Mouse (Mus musculus): ENCODE data around the gene Hoxc6. TPM values are rescaled to one million over a fixed set of nuclear protein-coding genes. Genes with fewer than 3 reads are reported as not detected.

Gene Hoxc6
- polyA plus RNA-seq, 1 experiment, result not detected

DNA sequence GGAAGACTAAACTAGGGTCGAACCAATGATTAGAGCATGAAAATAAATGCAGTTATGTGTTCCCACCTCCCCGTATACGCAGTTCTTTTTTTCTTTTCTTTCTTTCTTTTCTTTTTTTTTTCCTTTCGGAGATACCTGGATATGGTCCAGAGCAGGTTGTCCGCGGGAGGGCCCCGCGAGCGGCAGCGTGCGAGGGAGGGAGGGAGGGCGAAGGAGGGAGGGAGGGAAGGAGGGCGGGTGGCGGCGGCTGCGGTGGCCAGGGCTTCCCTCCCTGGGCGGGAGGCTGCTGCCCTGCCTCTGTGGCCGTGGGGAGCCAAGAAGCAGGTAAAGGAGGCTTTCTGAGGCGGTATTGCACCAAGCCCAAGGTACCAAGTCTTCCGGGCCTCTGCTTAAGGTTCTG lies 21.9 kb upstream of the Hoxc6 start, which contains the start of gene Hoxc9:
Hoxc9 (plus strand) TSS at position 269 of the 400 bp plus-strand sequence.
- TF ChIP-seq POLR2A (IDR thresholded peaks at IDR 0.05; ENCODE audit: low read depth, low read length) (no peak), CTCF (IDR thresholded peaks at IDR 0.05; ENCODE audit: extremely low read depth, insufficient read depth, insufficient read length, insufficient replicate concordance) (no peak)
- Histone ChIP-seq H3K36me3 (ENCODE audit: control insufficient read depth, insufficient read depth, low read length) (no peaks in the 10 kb centered on the region), H3K27me3 (ENCODE audit: control insufficient read depth, insufficient read depth, low read length) (peaks cover 46% of the 10 kb centered on the region), H3K27ac (ENCODE audit: insufficient read depth, low read length) (no peak within 1 kb of the TSS), H3K4me3 (ENCODE audit: extremely low read depth, insufficient read depth, insufficient read length) (peak within 1 kb of the TSS; percentile 42), H3K4me1 (ENCODE audit: control insufficient read depth, insufficient read depth, insufficient read length) (peaks cover 9% of the 10 kb centered on the region; the same call in 1 of the 2 replicates)
- no peak for DNase-seq (ENCODE audit: low read depth in 1 of 2, low spot score in 2 of 2)
- 3% methylated on average over 19 of the region's 20 CpGs for WGBS

DNA sequence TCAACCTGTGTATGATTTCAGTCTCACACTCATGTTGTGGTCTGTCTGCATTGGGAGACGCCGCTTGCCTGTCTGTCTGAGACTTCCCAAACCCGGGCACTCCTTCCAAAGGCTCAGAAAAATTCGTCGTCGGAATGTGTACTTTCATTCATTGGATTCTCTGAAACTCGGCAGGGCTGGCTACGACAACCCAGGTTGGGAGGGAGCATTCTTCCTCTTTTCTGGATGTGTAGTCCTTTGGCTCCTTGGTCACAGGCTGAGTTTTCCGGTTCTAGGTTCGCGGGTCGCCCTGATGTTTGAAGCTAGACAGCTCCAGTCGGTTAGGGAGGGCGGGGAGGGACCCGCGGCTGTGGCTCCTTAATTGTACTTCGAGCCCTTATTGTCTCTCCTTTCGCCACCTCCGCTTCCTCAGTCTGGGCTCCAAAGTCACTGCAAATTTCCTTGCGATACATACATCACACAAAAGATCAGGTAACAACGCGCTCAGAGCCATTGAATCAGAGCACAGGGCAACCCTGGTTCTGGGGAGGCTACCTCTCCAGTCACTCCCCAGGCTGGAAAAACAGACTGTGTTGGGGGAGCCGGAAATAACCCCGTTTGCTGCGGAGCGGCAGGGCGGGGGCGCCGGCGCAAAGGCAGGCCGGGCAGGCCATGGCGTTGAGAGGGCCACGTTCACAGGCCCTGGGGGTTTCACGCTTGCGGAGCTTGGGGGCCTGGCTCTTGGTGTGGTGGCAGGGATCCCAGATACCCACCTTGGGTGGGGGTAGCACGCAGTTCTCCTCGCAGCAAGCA lies 21.2 kb upstream of the Hoxc6 start:
- H3K4me1 ChIP-seq (ENCODE audit: control insufficient read depth, insufficient read depth, insufficient read length), result peaks cover 12% of the 10 kb centered on the region
- peak overlapping the region; percentile 42 for H3K4me3 ChIP-seq (ENCODE audit: extremely low read depth, insufficient read depth, insufficient read length)
- peaks cover 52% of the 10 kb centered on the region for H3K27me3 ChIP-seq (ENCODE audit: control insufficient read depth, insufficient read depth, low read length)
- no peak overlapping the region for H3K27ac ChIP-seq (ENCODE audit: insufficient read depth, low read length)
- no peak for TF ChIP-seq CTCF (IDR thresholded peaks at IDR 0.05; ENCODE audit: extremely low read depth, insufficient read depth, insufficient read length, insufficient replicate concordance)
- TF ChIP-seq POLR2A (IDR thresholded peaks at IDR 0.05; ENCODE audit: low read depth, low read length), result no peak
- no peaks in the 10 kb centered on the region for H3K36me3 ChIP-seq (ENCODE audit: control insufficient read depth, insufficient read depth, low read length)
- DNase-seq (ENCODE audit: low read depth in 1 of 2, low spot score in 2 of 2), result no peak
- WGBS, result 3% methylated on average over 36 of the region's 37 CpGs

DNA sequence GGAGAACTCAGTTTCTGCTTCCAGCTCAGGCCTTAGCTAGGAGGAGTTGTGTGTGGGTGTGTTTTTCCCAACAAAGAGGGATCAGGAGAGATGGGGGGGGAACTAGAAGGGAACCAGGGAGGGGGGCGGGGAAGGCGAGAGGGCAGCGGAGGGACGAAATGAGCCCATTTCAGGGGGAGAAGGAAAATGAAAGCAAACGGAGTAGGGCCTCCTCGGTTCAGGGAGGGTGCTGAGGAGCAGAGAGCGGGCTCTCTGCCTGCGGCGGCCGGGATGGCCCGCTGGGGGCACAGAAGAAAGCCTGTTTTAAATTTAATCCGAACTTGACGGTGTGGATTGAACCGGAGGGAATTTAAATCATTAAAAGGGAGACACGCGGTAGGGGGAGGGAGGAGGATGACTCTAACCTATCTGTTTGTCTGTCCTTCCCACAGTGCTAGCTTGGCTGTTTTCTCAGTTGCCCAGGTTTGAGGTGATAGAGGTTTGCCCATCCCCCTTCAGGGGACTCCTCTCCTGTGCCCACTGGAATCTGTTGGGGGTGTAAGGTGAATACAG lies 20.6 kb upstream of the Hoxc6 start:
- WGBS, result 15% methylated on average over 16 of the region's 16 CpGs
- H3K27me3 ChIP-seq (ENCODE audit: control insufficient read depth, insufficient read depth, low read length), result peaks cover 54% of the 10 kb centered on the region
- DNase-seq (ENCODE audit: low read depth in 1 of 2, low spot score in 2 of 2), result no peak

DNA sequence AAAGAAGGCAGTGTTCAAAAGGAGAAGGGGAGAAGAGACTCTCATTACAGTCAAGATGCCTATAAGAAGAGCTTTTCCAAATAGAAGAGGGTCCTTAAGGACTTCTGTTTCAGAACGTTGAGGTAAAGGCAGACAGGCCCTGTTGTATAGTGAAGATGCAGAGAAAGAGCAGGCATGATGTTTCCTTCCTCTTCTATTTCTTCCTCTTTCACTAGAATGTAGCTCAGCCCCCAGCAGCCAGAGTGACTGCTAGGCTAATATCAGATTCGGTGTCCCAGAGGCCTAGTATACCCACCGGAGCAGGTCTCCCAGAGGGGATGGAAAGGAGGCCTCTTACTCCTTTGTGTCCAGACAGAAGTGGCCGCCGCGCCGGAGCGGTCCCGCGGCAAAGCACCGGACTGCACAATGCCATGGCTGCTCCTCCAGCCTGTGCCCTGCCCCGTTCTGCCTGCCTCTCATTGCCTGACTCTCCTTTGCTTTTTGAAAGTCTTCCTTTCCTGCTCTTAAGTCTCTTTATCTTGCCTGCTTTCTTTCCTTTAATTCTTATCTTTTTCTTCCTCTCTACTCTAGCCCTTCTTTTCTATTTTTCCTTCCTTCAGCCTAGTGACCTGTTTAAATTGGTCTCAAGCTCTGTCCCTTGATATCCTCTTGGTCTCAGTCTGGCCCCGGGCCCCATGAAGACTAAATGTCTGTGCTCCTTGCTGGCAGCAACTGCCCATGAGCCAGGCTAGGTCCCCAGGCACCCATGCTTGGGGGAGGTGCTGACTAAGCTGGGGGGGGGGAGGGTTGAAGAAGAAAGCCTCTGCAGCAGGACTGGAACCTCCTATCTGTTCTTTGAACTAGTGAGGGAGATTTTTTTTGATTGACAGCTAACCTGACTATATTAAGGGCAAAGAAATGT lies 19.2 kb upstream of the Hoxc6 start:
- H3K36me3 ChIP-seq (ENCODE audit: control insufficient read depth, insufficient read depth, low read length), result no peaks in the 10 kb centered on the region
- H3K27me3 ChIP-seq (ENCODE audit: control insufficient read depth, insufficient read depth, low read length), result peaks cover 53% of the 10 kb centered on the region
- TF ChIP-seq CTCF (IDR thresholded peaks at IDR 0.05; ENCODE audit: extremely low read depth, insufficient read depth, insufficient read length, insufficient replicate concordance), result no peak
- TF ChIP-seq POLR2A (IDR thresholded peaks at IDR 0.05; ENCODE audit: low read depth, low read length), result no peak
- WGBS, result 4% methylated on average over 13 of the region's 13 CpGs
- peaks cover 15% of the 10 kb centered on the region for H3K4me1 ChIP-seq (ENCODE audit: control insufficient read depth, insufficient read depth, insufficient read length)
- DNase-seq (ENCODE audit: low read depth in 1 of 2, low spot score in 2 of 2), result no peak
- H3K27ac ChIP-seq (ENCODE audit: insufficient read depth, low read length), result no peak overlapping the region
- no peak overlapping the region for H3K4me3 ChIP-seq (ENCODE audit: extremely low read depth, insufficient read depth, insufficient read length)

More for the DNA sequence above, 20.6 kb upstream of the Hoxc6 start:
- Histone ChIP-seq H3K4me3 (ENCODE audit: extremely low read depth, insufficient read depth, insufficient read length) (peak overlapping the region; percentile 42), H3K27ac (ENCODE audit: insufficient read depth, low read length) (no peak overlapping the region), H3K4me1 (ENCODE audit: control insufficient read depth, insufficient read depth, insufficient read length) (peaks cover 15% of the 10 kb centered on the region), H3K36me3 (ENCODE audit: control insufficient read depth, insufficient read depth, low read length) (no peaks in the 10 kb centered on the region)
- TF ChIP-seq POLR2A (IDR thresholded peaks at IDR 0.05; ENCODE audit: low read depth, low read length), result no peak
- no peak for TF ChIP-seq CTCF (IDR thresholded peaks at IDR 0.05; ENCODE audit: extremely low read depth, insufficient read depth, insufficient read length, insufficient replicate concordance)

DNA sequence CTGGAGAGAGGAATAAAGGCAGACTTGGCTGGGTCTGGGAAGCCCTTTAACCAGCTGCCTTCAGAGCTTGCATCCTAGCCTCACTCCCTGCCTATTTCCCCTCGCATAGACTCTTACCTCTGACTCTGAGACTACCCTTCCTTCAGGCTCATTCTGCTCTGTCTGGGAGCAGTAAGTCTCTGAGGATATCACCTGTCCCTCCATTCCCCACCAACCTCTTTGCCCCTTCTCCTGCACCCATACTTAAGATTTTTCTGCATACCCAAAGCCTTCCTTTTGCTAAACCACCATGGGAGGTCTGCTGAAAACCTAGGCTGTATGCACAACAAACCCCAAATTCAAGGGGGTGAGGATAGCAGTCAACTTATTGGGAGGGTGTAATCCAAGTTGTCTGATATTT lies 18.1 kb upstream of the Hoxc6 start:
- no peak for DNase-seq (ENCODE audit: low read depth in 1 of 2, low spot score in 2 of 2)
- peaks cover 52% of the 10 kb centered on the region for H3K27me3 ChIP-seq (ENCODE audit: control insufficient read depth, insufficient read depth, low read length)
- H3K27ac ChIP-seq (ENCODE audit: insufficient read depth, low read length), result no peak overlapping the region
- WGBS, result 19% methylated on average over 1 of the region's 1 CpGs
- no peak overlapping the region for H3K4me3 ChIP-seq (ENCODE audit: extremely low read depth, insufficient read depth, insufficient read length)
- no peaks in the 10 kb centered on the region for H3K36me3 ChIP-seq (ENCODE audit: control insufficient read depth, insufficient read depth, low read length)
- no peak for TF ChIP-seq POLR2A (IDR thresholded peaks at IDR 0.05; ENCODE audit: low read depth, low read length)
- no peak for TF ChIP-seq CTCF (IDR thresholded peaks at IDR 0.05; ENCODE audit: extremely low read depth, insufficient read depth, insufficient read length, insufficient replicate concordance)
- peaks cover 15% of the 10 kb centered on the region for H3K4me1 ChIP-seq (ENCODE audit: control insufficient read depth, insufficient read depth, insufficient read length)

DNA sequence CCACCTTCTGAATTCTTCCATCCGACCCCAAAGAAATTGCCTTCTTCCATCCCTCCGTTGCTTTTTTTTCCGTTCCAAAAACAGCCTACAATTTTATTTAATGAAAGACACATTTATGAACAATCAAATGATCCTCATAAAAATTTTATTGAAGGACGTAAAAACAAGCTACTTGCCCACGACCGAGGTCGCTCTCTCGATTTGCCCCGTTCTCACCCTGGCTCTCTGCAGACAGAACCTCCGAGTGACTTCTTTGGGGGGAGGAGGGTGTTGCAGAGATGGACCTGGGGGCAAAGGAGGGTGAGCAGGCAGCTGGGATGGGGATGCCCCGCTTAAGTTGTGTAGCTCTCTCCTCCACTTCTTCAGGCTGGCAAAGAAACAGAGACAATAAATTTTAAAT lies 17.7 kb upstream of the Hoxc6 start:
- DNase-seq (ENCODE audit: low read depth in 1 of 2, low spot score in 2 of 2), result no peak
- TF ChIP-seq CTCF (IDR thresholded peaks at IDR 0.05; ENCODE audit: extremely low read depth, insufficient read depth, insufficient read length, insufficient replicate concordance) (no peak), POLR2A (IDR thresholded peaks at IDR 0.05; ENCODE audit: low read depth, low read length) (no peak)
- H3K4me1 ChIP-seq (ENCODE audit: control insufficient read depth, insufficient read depth, insufficient read length), result peaks cover 15% of the 10 kb centered on the region
- no peak overlapping the region for H3K27ac ChIP-seq (ENCODE audit: insufficient read depth, low read length)
- H3K36me3 ChIP-seq (ENCODE audit: control insufficient read depth, insufficient read depth, low read length), result no peaks in the 10 kb centered on the region
- WGBS, result 19% methylated on average over 11 of the region's 11 CpGs
- no peak overlapping the region for H3K4me3 ChIP-seq (ENCODE audit: extremely low read depth, insufficient read depth, insufficient read length)
- peaks cover 52% of the 10 kb centered on the region for H3K27me3 ChIP-seq (ENCODE audit: control insufficient read depth, insufficient read depth, low read length)
